Mouse (Mus musculus) stomach, postnatal 0 days (tissue): Measurements from ENCODE around the gene Srek1.

ENCODE experiments used
- CTCF ChIP-seq: IDR thresholded peaks from 2 replicates; pipeline ENCODE4 v1.5.1; 2016; ENCODE audit warnings: antibody characterized with exemption, low read depth, mild to moderate bottlenecking, moderate library complexity
- EP300 ChIP-seq: optimal IDR thresholded peaks from 2 replicates; pipeline ENCODE3; 2016; ENCODE audit warnings: antibody characterized with exemption

DNA sequence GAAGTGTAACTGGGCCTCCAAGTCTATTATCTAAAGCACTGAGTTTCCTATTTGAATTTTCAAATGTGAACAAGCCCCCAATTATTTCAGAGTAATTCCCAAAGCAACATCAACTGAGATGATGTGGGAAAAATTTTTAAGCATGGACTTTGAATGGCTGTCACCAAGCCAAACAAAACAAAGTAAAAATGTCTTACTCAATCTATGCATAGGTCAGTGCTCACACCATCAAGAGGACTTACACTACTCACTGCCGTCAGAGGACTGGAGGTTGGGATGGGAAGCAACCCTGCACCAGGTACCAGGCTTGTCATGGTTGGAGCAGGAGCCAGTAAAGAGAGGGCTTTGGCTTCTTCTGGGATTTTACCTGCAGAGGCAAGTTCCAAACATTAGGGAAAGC lies 10.8 kb downstream of the Srek1 start:
- TF ChIP-seq CTCF (no peak), EP300 (no peak)
